Mouse (Mus musculus): ENCODE measurements around the gene Zfp58.
"Not testable (repeated sequence)": the region's sequence is repeated elsewhere in the genome, so short reads cannot be mapped to it uniquely, and the experiment has no call there.

Gene Zfp58

GRCm38 (mm10) chr13:67500084-67500719 is at the start of gene Zfp58:
Gene Zfp58, minus strand, starts transcription at chr13:67500555.
- peak; percentile 88 for DNase-seq (ENCODE audit: low spot score)

GRCm38 (mm10) chr13:67545941-67546340 is 45.6 kb upstream of the Zfp58 start:
- no peak for DNase-seq (ENCODE audit: low spot score)

GRCm38 (mm10) chr13:67527049-67527730 is 26.8 kb upstream of the Zfp58 start:
- no peak for DNase-seq (ENCODE audit: low spot score)

- DNase-seq (ENCODE audit: low spot score): peak; percentile 88
These were observed 25.5 kb upstream of the Zfp58 start, which contains the start of the genes Gm26965 and Zfp87 for GRCm38 (mm10) chr13:67525753-67526410. Gene Gm26965, minus strand, starts transcription at chr13:67526151. Gene Zfp87, minus strand, starts transcription at chr13:67526177.

- no peak for DNase-seq (ENCODE audit: low spot score)
These were observed 553 bp upstream of the Zfp58 start for GRCm38 (mm10) chr13:67500908-67501307.

GRCm38 (mm10) chr13:67495631-67496030 is 4.7 kb downstream of the Zfp58 start:
- no peak for DNase-seq (ENCODE audit: low spot score)

DNA sequence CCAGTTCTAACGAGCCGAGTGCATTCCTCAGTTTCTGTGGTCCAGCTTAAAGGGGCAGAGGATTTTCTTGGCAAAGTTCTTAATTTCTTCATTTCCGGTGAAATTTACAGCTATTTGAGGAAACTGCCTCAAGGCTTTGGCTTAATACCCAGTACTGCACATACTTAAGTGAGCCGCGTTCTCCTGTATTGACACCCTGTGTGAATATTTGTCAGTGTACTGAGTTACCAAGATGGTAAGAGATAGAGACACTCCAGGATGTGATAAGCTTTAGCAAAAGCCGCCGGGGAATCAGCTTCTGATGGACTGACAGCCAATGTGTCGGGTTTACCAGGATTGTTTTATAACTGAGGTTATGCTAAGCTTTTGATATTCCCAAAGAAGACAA is 15.9 kb downstream of the Zfp58 start:
- DNase-seq (ENCODE audit: low spot score): no peak

GRCm38 (mm10) chr13:67483625-67484423 is 16.5 kb downstream of the Zfp58 start, which contains the start of gene Zfp874b:
Gene Zfp874b, minus strand, starts transcription at chr13:67484258.
- DNase-seq (ENCODE audit: low spot score): peak; percentile 82

- no peak for DNase-seq (ENCODE audit: low spot score)
These were observed 18.8 kb downstream of the Zfp58 start for GRCm38 (mm10) chr13:67481528-67481927.

GRCm38 (mm10) chr13:67469274-67469673 is 31.1 kb downstream of the Zfp58 start:
- no peak for DNase-seq (ENCODE audit: low spot score)

GRCm38 (mm10) chr13:67463506-67464185 is 36.7 kb downstream of the Zfp58 start:
- not testable (repeated sequence) for DNase-seq (ENCODE audit: low spot score)

DNA sequence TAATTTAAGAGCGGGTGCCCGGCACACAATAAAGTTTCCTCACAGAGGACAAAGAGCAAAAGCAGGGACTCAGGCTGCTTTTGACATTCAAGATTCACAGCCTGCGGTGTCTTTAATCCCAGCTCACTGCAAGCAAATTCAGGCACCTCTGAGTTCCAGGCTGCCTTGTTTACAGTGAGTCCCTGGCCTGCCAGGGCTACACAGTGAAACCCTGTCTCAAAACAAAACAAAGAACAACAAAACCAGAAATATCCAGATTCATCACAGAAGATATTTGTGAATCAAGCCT is 48.4 kb downstream of the Zfp58 start:
- DNase-seq (ENCODE audit: low spot score): no peak

DNA sequence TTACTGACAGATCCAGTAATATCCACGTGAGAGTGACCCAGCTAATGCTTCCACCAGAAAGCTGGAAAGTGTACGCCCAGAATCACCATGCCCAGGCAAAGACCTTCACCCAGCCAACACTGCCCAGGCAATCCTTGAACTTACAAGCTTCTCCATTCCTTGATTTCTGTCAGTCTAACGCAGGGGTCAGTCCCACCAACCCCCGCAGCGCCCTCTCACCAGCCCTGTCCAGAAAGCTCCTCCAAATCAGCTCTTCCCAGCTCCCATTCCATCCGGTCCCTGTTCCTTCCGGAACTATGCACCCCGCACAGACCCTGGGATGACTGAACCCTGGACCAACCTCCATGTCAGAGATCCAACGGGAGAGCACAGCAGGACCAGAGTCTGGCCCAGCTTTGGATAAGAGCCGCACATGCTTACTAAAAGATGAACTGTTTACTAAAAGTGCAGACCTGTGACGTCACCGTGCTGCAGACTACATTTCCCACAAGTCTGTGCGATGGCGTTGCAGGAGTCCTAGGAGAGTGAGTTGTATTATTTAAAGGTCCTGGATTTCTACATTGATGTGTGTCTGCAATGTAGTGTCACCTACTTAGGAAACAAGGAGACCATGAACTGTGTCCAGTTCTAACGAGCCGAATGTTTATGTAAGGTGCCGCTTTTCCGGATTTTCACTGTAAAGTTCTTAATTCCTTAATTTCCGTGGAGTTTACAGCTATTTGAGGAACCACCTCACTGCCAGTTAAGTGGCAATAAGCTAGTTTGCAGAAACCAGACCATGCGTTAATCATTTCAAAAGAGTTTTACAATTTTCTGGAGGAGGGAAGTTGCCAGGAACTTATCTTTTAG is 49.0 kb downstream of the Zfp58 start, which contains the start of gene Zfp874a:
Gene Zfp874a (minus strand): TSS at position 453 of the 849 bp plus-strand sequence.
- DNase-seq (ENCODE audit: low spot score): peak; percentile 89
